Mouse (Mus musculus): ENCODE results near the gene 3110082I17Rik. TPM values are rescaled to one million over a fixed set of nuclear protein-coding genes. Genes with fewer than 3 reads are reported as not detected.
A peak's percentile ranks its signal among the peaks of the same experiment; 100 is the strongest.

3110082I17Rik gene
- polyA plus RNA-seq, 1 experiment from 2014 or later: 19.7 TPM

DNA sequence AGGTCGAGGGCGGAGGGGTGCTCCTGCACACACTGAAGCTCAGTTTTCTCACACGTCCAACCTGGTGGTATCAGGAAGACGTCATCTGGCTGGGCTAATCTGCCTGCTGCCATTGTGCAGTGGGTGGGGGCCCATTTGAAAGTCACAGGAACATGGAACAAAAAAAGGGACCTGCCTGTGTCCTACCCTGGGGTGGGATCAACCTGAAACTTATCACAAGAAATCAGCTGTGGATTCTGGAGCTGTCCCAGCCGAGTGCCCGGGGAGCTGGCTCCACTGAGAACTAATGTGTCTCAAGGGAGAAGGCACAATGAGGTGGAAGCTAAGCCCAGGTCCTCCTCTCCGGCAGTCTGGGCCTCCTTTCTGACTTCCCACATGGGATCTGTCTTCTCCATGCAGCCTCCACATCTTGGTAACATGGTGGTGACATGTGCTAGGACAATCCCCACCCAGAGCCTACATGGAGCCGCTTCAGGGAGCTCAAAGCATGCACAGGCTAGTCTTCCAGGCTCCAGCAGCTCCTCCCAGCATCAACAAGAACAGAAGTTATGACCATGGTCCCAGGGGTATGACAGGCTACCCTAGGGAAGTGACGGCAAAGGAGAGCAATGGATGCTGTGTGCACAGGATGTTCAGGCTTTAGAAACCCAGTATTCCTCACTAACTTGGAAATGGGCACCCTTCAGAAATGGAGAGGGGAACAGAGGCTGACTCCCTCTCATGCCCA lies 26.3 kb downstream of the 3110082I17Rik start:
- no peaks in the 10 kb centered on the region for H3K9me3 ChIP-seq (ENCODE audit: control insufficient read depth, low read length)
- H3K4me2 ChIP-seq (replicated peaks; ENCODE audit: low read depth): no peak overlapping the region
- H3K36me3 ChIP-seq (ENCODE audit: control insufficient read depth, insufficient read depth, low read length): no peaks in the 10 kb centered on the region
- H3K4me1 ChIP-seq (replicated peaks; ENCODE audit: control insufficient read depth, insufficient read depth): no peaks in the 10 kb centered on the region
- no peaks in the 10 kb centered on the region for H3K27me3 ChIP-seq (ENCODE audit: control insufficient read depth, insufficient read depth, low read length)
- H3K4me3 ChIP-seq (ENCODE audit: low read depth, low read length): no peak overlapping the region
- no peak overlapping the region for H3K9ac ChIP-seq (ENCODE audit: low read length)
- WGBS: 56% methylated on average over 9 of the region's 9 CpGs
- H3K27ac ChIP-seq (replicated peaks): no peak overlapping the region
- ATAC-seq (ENCODE audit: low FRiP score, low TSS enrichment) (no peak), DNase-seq (ENCODE audit: low spot score) (no peak)
- TF ChIP-seq CTCF (IDR thresholded peaks at IDR 0.05; ENCODE audit: low read depth) (no peak), EP300 (optimal IDR thresholded peaks at IDR 0.05) (no peak)

DNA sequence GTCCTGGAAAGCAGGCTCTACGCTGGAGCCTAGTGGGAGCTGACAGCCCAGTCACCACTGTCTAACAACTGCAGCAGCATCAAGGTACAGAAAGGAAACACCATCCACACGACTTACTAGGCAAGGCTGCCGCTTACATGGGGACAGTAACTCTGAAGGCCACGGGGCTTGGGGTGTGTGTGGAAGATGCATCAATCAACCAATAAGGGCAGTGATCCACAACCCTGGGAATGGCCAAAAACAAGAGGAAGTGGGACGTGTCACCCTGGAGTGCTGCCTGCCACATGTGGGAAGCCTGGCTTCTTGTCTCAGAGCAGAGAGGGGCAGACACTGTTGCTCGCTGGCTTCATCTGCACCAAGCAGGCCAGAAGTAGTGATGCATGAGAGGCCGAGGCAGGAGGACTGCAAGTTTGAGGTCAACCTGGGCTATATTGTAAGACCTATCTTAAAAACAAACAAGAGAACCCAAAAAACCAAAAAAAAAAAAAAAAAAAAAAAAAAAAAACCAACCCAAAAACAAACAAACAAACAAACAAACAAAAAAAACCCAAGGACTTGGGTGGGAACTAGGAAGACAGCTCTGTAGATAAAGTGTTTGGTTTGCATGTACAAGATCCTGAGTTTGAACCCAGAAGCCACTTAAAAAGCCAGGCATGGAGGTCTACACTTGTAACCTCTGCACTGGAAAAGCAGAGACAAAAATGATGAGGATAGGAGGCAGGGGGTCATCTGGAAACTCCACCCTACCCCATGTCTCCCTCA lies 27.4 kb downstream of the 3110082I17Rik start:
- WGBS: 81% methylated on average over 7 of the region's 7 CpGs
- Histone ChIP-seq H3K36me3 (ENCODE audit: control insufficient read depth, insufficient read depth, low read length) (no peaks in the 10 kb centered on the region), H3K4me2 (replicated peaks; ENCODE audit: low read depth) (no peak overlapping the region), H3K27ac (replicated peaks) (no peak overlapping the region), H3K9me3 (ENCODE audit: control insufficient read depth, low read length) (no peaks in the 10 kb centered on the region), H3K4me3 (ENCODE audit: low read depth, low read length) (no peak overlapping the region), H3K4me1 (replicated peaks; ENCODE audit: control insufficient read depth, insufficient read depth) (peaks cover 2% of the 10 kb centered on the region; the same call in 1 of the 2 replicates), H3K9ac (ENCODE audit: low read length) (no peak overlapping the region), H3K27me3 (ENCODE audit: control insufficient read depth, insufficient read depth, low read length) (no peaks in the 10 kb centered on the region)
- ATAC-seq (ENCODE audit: low FRiP score, low TSS enrichment): no peak
- TF ChIP-seq EP300 (optimal IDR thresholded peaks at IDR 0.05) (no peak), CTCF (IDR thresholded peaks at IDR 0.05; ENCODE audit: low read depth) (no peak)
- DNase-seq (ENCODE audit: low spot score): no peak

DNA sequence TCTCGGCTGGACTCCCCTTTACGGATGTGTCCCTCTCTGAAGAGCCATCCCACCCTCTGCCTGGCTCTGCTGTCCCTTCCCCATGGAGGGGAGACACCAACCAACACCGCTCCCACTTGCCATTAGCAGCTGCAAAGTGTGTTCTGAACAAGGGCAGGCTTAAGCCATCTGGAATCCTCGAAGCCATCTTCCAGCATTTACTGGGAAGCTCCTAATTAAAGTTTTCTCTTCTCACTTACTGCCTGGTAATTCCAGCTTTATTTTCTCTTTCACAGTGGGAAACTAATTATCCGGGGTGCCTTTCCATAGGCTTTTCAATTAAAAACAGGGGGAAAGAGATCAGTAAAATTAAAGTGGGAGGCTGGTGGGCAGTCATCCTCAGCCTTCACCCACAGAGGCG lies 28.0 kb downstream of the 3110082I17Rik start:
- TF ChIP-seq EP300 (optimal IDR thresholded peaks at IDR 0.05) (no peak), CTCF (IDR thresholded peaks at IDR 0.05; ENCODE audit: low read depth) (no peak)
- DNase-seq (ENCODE audit: low spot score): no peak
- WGBS: 82% methylated on average over 6 of the region's 6 CpGs
- no peak for ATAC-seq (ENCODE audit: low FRiP score, low TSS enrichment)
- Histone ChIP-seq H3K36me3 (ENCODE audit: control insufficient read depth, insufficient read depth, low read length) (no peaks in the 10 kb centered on the region), H3K9ac (ENCODE audit: low read length) (no peak overlapping the region), H3K27me3 (ENCODE audit: control insufficient read depth, insufficient read depth, low read length) (no peaks in the 10 kb centered on the region), H3K27ac (replicated peaks) (no peak overlapping the region), H3K4me1 (replicated peaks; ENCODE audit: control insufficient read depth, insufficient read depth) (peaks cover 3% of the 10 kb centered on the region; the same call in 1 of the 2 replicates), H3K4me3 (ENCODE audit: low read depth, low read length) (no peak overlapping the region), H3K9me3 (ENCODE audit: control insufficient read depth, low read length) (no peaks in the 10 kb centered on the region), H3K4me2 (replicated peaks; ENCODE audit: low read depth) (no peak overlapping the region)

DNA sequence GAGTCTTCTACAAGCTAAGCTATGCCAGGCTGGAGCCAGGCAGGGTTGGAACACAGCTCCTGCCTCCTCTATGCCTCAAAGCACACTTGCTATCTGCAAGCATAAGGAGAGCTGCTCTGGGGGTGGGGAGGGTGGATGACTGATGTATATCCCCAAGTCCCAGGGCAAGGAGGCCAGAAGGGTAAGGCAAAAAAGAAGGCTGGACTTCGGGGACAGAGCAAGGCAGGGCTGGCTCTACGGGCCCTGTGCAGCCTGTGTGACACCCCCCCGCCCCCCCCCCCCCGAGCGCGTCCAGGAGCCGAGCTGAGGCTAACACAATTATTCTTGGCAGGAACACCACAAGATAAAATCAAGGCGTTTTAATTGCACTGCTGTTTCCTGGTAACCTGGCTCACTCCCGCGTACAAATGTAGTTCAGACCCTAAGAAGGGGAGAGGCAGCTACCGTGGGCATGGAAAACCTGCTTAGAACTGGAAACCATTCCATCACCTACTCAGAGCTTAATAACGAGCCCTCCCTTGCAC lies 30.4 kb downstream of the 3110082I17Rik start:
- Histone ChIP-seq H3K9me3 (ENCODE audit: control insufficient read depth, low read length) (no peaks in the 10 kb centered on the region), H3K27me3 (ENCODE audit: control insufficient read depth, insufficient read depth, low read length) (no peaks in the 10 kb centered on the region), H3K36me3 (ENCODE audit: control insufficient read depth, insufficient read depth, low read length) (no peaks in the 10 kb centered on the region), H3K4me1 (replicated peaks; ENCODE audit: control insufficient read depth, insufficient read depth) (peaks cover 3% of the 10 kb centered on the region; the same call in 1 of the 2 replicates), H3K4me2 (replicated peaks; ENCODE audit: low read depth) (no peak overlapping the region), H3K9ac (ENCODE audit: low read length) (0 out of 2 replicates have a peak overlapping the region, but pooled peaks have one; percentile 23), H3K27ac (replicated peaks) (peak overlapping the region; percentile 35; the same call in 1 of the 2 replicates), H3K4me3 (ENCODE audit: low read depth, low read length) (no peak overlapping the region)
- TF ChIP-seq CTCF (IDR thresholded peaks at IDR 0.05; ENCODE audit: low read depth): no peak
- TF ChIP-seq EP300 (optimal IDR thresholded peaks at IDR 0.05): no peak
- ATAC-seq (ENCODE audit: low FRiP score, low TSS enrichment): peak; percentile 53
- DNase-seq (ENCODE audit: low spot score): peak; percentile 75
- WGBS: 37% methylated on average over 12 of the region's 12 CpGs

DNA sequence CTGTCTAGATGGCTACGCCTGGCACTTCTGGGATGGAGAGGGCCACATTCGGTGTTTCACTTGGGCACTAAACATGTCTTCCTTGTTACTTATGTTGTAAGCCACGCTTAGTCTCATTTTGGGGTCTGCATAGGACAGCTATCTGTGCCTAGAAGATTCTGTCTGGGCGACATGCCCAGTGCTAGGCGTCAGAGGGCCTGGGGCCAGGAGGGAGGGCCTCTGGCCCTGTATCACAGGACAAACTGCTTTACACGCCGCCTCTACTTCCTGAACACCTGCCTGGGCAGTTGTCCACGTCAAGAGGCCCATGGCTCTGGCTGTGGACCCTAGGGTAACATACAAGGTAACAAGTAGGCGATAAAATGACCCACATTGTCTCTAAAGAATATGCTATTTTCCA lies 32.3 kb downstream of the 3110082I17Rik start:
- no peaks in the 10 kb centered on the region for H3K27me3 ChIP-seq (ENCODE audit: control insufficient read depth, insufficient read depth, low read length)
- TF ChIP-seq CTCF (IDR thresholded peaks at IDR 0.05; ENCODE audit: low read depth) (no peak), EP300 (optimal IDR thresholded peaks at IDR 0.05) (no peak)
- H3K4me3 ChIP-seq (ENCODE audit: low read depth, low read length): no peak overlapping the region
- ATAC-seq (ENCODE audit: low FRiP score, low TSS enrichment) (0 out of 2 replicates have a peak, but pooled peaks have one; percentile 18), DNase-seq (ENCODE audit: low spot score) (peak; percentile 55)
- no peak overlapping the region for H3K4me2 ChIP-seq (replicated peaks; ENCODE audit: low read depth)
- H3K9me3 ChIP-seq (ENCODE audit: control insufficient read depth, low read length): no peaks in the 10 kb centered on the region
- H3K9ac ChIP-seq (ENCODE audit: low read length): no peak overlapping the region
- no peak overlapping the region for H3K27ac ChIP-seq (replicated peaks)
- H3K4me1 ChIP-seq (replicated peaks; ENCODE audit: control insufficient read depth, insufficient read depth): peaks cover 3% of the 10 kb centered on the region; the same call in 1 of the 2 replicates
- WGBS: 51% methylated on average over 9 of the region's 9 CpGs
- no peaks in the 10 kb centered on the region for H3K36me3 ChIP-seq (ENCODE audit: control insufficient read depth, insufficient read depth, low read length)

Data from stomach, postnatal 0 days (tissue).